Mouse (Mus musculus): ENCODE data around the gene Smoc1. TPM values are rescaled to one million over a fixed set of nuclear protein-coding genes. Genes with fewer than 3 reads are reported as not detected.

Smoc1 gene
- polyA plus RNA-seq, 1 experiment from 2014 or later = 15.5 TPM

DNA sequence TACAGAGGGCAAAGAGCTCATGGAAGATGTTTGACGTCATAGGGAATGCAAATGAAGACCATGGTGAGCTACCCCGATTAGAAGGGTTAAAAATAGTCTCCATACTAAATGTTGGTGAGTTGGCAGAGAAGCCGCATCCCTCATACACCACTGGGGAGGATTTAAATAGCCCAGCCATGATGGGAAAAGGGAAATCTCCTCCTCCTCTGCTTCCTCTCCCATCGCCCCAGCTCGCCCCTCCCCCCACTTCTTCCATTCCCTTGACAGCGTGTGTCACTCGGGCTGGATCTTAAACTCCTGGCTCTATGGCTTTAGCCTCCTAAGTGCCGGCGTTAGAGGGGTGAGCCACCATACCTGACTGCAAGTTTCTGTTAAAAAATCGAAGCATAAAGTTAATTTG, 117.6 kb downstream of the Smoc1 start:
- WGBS (ENCODE audit: insufficient replicate concordance) = 49% methylated on average over 10 of the region's 10 CpGs
- DNase-seq (no peak), ATAC-seq (no peak)
- H3K27me3 ChIP-seq (ENCODE audit: insufficient read depth, low read length) = no peaks in the 10 kb centered on the region
- no peaks in the 10 kb centered on the region for H3K9me3 ChIP-seq (ENCODE audit: low read length)
- no peak overlapping the region for H3K27ac ChIP-seq (ENCODE audit: low read depth)
- H3K4me3 ChIP-seq (ENCODE audit: low read depth, low read length) = no peak overlapping the region
- H3K4me1 ChIP-seq (ENCODE audit: insufficient read depth) = peaks cover 2% of the 10 kb centered on the region; the same call in 1 of the 2 replicates
- no peak overlapping the region for H3K9ac ChIP-seq (replicated peaks)
- H3K36me3 ChIP-seq (replicated peaks; ENCODE audit: insufficient read depth, low read length) = no peaks in the 10 kb centered on the region
- no peak overlapping the region for H3K4me2 ChIP-seq (ENCODE audit: low read depth, low read length)
- no peak for TF ChIP-seq CTCF (IDR thresholded peaks at IDR 0.05; ENCODE audit: low read depth)
- TF ChIP-seq EP300 (IDR thresholded peaks at IDR 0.05; ENCODE audit: low read depth) = no peak

DNA sequence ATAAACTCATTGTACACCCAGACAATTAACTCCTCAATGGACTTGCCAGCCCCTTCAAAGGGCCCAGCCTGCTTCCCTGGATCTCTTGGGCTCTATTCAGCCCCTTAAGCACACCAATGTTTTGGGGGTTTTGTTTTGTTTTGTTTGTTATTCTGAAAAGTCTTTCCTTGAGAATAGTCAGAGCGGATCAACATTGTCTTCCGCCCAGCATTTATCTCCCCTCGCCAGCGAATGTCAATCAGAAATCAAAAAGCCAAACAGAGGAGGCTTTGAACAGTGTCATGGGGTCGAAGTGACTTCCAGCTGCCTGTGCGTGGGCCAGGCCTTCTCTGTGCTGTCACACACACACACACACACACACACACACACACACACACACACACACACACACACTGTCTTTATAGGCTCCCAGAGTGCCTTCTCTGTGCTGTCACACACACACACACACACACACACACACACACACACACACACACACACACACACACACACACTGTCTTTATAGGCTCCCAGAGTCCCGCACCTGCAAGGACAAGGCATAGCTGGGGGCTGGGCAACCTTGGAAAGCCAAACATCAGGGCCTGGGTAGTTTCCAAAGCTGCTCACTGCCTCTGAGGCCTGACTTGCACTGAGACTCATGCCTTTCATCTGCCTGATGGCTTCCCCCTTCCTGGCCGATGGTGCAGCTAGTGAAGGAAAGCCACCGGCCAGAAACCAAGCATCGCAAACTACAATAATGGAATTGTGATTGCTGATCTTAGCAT, 120.0 kb downstream of the Smoc1 start:
- ATAC-seq (no peak; the same call in 1 of the 2 replicates), DNase-seq (no peak)
- Histone ChIP-seq H3K27ac (ENCODE audit: low read depth) (no peak overlapping the region), H3K9me3 (ENCODE audit: low read length) (no peaks in the 10 kb centered on the region), H3K9ac (replicated peaks) (no peak overlapping the region), H3K4me1 (ENCODE audit: insufficient read depth) (peaks cover 2% of the 10 kb centered on the region; the same call in 1 of the 2 replicates), H3K36me3 (replicated peaks; ENCODE audit: insufficient read depth, low read length) (no peaks in the 10 kb centered on the region), H3K4me2 (ENCODE audit: low read depth, low read length) (no peak overlapping the region), H3K27me3 (ENCODE audit: insufficient read depth, low read length) (no peaks in the 10 kb centered on the region), H3K4me3 (ENCODE audit: low read depth, low read length) (no peak overlapping the region)
- 58% methylated on average over 10 of the region's 10 CpGs for WGBS (ENCODE audit: insufficient replicate concordance)
- TF ChIP-seq EP300 (IDR thresholded peaks at IDR 0.05; ENCODE audit: low read depth) (no peak), CTCF (IDR thresholded peaks at IDR 0.05; ENCODE audit: low read depth) (no peak)

DNA sequence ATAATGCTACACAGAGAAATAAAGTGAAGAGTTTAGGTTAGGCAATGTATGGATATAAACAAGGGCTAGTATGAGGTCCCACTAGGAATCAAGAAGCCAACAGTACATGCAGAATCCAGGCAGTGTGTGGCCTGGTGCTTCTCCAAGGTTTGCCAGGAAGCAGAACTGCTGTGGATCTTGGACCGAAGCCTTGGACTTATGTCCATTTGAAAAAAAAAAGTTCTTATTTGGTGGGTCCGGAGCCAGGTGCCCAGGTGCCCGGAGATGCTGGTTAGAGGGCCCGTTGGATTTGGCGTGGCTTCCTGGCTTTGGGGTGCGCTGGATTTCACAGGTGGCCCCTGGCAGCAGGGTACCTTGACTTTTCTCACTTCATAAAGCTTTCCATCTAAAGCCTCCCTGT, 121.3 kb downstream of the Smoc1 start:
- H3K27me3 ChIP-seq (ENCODE audit: insufficient read depth, low read length) = no peaks in the 10 kb centered on the region
- H3K27ac ChIP-seq (ENCODE audit: low read depth) = no peak overlapping the region
- ATAC-seq = no peak
- peaks cover 2% of the 10 kb centered on the region; the same call in 1 of the 2 replicates for H3K4me1 ChIP-seq (ENCODE audit: insufficient read depth)
- H3K9me3 ChIP-seq (ENCODE audit: low read length) = no peaks in the 10 kb centered on the region
- no peak for TF ChIP-seq CTCF (IDR thresholded peaks at IDR 0.05; ENCODE audit: low read depth)
- TF ChIP-seq EP300 (IDR thresholded peaks at IDR 0.05; ENCODE audit: low read depth) = no peak
- no peak overlapping the region for H3K4me3 ChIP-seq (ENCODE audit: low read depth, low read length)
- no peak overlapping the region for H3K4me2 ChIP-seq (ENCODE audit: low read depth, low read length)
- no peak overlapping the region for H3K9ac ChIP-seq (replicated peaks)
- H3K36me3 ChIP-seq (replicated peaks; ENCODE audit: insufficient read depth, low read length) = no peaks in the 10 kb centered on the region
- 86% methylated on average over 6 of the region's 6 CpGs for WGBS (ENCODE audit: insufficient replicate concordance)
- DNase-seq = no peak

DNA sequence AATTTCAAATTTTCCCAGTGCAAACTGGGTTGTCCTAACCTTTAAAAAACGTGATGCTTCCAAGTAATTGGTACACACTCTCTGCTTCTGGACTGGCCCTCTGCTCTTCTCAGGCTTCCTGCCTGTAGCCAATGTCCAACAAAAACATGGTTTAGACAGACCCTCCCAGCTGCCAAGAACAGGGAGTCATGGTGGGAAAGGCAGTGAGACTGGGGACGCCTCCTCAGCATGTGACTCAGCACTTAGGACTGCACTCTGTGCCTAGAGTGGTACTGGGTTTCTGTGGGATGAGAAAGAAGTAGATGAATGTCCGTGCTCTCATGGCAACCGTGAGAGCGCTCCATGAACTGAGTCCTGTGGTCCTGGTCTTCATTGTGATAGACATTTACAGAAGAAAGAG, 124.3 kb downstream of the Smoc1 start:
- H3K36me3 ChIP-seq (replicated peaks; ENCODE audit: insufficient read depth, low read length) = 0 out of 2 replicates have a peak, but pooled peaks cover 3% of the 10 kb centered on the region
- TF ChIP-seq CTCF (IDR thresholded peaks at IDR 0.05; ENCODE audit: low read depth) (no peak), EP300 (IDR thresholded peaks at IDR 0.05; ENCODE audit: low read depth) (no peak)
- DNase-seq (no peak), ATAC-seq (no peak)
- H3K9me3 ChIP-seq (ENCODE audit: low read length) = no peaks in the 10 kb centered on the region
- H3K27me3 ChIP-seq (ENCODE audit: insufficient read depth, low read length) = no peaks in the 10 kb centered on the region
- H3K4me3 ChIP-seq (ENCODE audit: low read depth, low read length) = no peak overlapping the region
- no peak overlapping the region for H3K9ac ChIP-seq (replicated peaks)
- no peak overlapping the region for H3K4me2 ChIP-seq (ENCODE audit: low read depth, low read length)
- H3K4me1 ChIP-seq (ENCODE audit: insufficient read depth) = no peaks in the 10 kb centered on the region
- no peak overlapping the region for H3K27ac ChIP-seq (ENCODE audit: low read depth)
- 79% methylated on average over 5 of the region's 5 CpGs for WGBS (ENCODE audit: insufficient replicate concordance)

DNA sequence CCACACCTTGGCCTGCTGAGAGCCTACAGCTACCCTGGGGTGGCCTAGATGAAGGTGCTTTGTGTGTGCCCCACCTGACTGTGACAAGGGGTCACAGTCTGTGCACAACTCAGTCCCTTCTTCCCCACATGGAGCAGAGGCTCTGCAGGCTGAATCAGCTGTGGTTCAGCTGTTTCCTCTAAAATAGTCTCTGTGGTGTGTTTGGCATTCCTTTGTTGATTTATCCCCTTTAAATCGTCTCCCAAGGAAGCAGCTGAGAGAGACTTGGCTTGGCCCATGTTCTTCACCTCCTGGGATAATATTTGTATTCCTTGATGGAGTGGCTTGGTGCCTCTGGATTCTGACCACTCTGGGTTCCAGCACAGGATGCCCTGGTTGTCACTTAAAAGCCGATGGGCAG, 125.5 kb downstream of the Smoc1 start:
- no peak overlapping the region for H3K27ac ChIP-seq (ENCODE audit: low read depth)
- no peak overlapping the region for H3K9ac ChIP-seq (replicated peaks)
- peaks cover 4% of the 10 kb centered on the region; the same call in 1 of the 2 replicates for H3K4me1 ChIP-seq (ENCODE audit: insufficient read depth)
- DNase-seq (no peak), ATAC-seq (no peak)
- H3K27me3 ChIP-seq (ENCODE audit: insufficient read depth, low read length) = no peaks in the 10 kb centered on the region
- 0 out of 2 replicates have a peak, but pooled peaks cover 3% of the 10 kb centered on the region for H3K36me3 ChIP-seq (replicated peaks; ENCODE audit: insufficient read depth, low read length)
- no peak overlapping the region for H3K4me2 ChIP-seq (ENCODE audit: low read depth, low read length)
- no peaks in the 10 kb centered on the region for H3K9me3 ChIP-seq (ENCODE audit: low read length)
- WGBS (ENCODE audit: insufficient replicate concordance) = 55% methylated on average over 2 of the region's 2 CpGs
- no peak overlapping the region for H3K4me3 ChIP-seq (ENCODE audit: low read depth, low read length)
- TF ChIP-seq CTCF (IDR thresholded peaks at IDR 0.05; ENCODE audit: low read depth) (no peak), EP300 (IDR thresholded peaks at IDR 0.05; ENCODE audit: low read depth) (no peak)

DNA sequence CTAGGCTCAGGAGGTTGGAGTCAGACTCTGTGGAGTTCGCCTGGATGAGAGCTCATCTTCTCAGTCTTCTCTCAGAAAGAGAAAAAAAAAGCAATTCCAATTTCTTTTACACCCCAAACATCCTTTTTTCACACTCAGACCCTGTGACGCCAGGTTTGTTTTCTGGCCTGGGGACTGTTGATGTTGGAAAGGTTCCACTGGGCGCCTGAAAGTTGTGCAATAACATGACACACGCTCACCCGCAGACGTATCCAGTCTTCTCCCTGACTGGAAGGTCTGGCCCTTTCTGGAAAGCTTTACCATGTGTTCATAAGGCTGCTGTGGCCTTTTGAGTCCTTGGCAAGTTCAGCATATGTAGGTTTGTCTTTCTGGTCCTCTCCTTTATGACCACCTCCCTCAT, 129.1 kb downstream of the Smoc1 start:
- Histone ChIP-seq H3K36me3 (replicated peaks; ENCODE audit: insufficient read depth, low read length) (0 out of 2 replicates have a peak, but pooled peaks cover 3% of the 10 kb centered on the region), H3K4me2 (ENCODE audit: low read depth, low read length) (no peak overlapping the region), H3K27ac (ENCODE audit: low read depth) (peak overlapping the region; percentile 64), H3K4me1 (ENCODE audit: insufficient read depth) (peaks cover 4% of the 10 kb centered on the region; the same call in 1 of the 2 replicates), H3K9ac (replicated peaks) (no peak overlapping the region), H3K27me3 (ENCODE audit: insufficient read depth, low read length) (no peaks in the 10 kb centered on the region), H3K9me3 (ENCODE audit: low read length) (no peaks in the 10 kb centered on the region), H3K4me3 (ENCODE audit: low read depth, low read length) (no peak overlapping the region)
- ATAC-seq (peak; percentile 85), DNase-seq (peak; percentile 59)
- WGBS (ENCODE audit: insufficient replicate concordance) = 55% methylated on average over 6 of the region's 6 CpGs
- no peak for TF ChIP-seq CTCF (IDR thresholded peaks at IDR 0.05; ENCODE audit: low read depth)
- TF ChIP-seq EP300 (IDR thresholded peaks at IDR 0.05; ENCODE audit: low read depth) = no peak

All from liver, postnatal 0 days (tissue).